Mouse (Mus musculus) activated CD4-positive, CD25-positive, alpha-beta regulatory T cell, adult 4 months (primary cell): ENCODE measurements at regions not wholly inside any gene's neighbourhood (a gene's known extent, or its start where the extent isn't known, plus 50 kb on each side); places are given as distances from the start of the nearest gene placed in this dataset.
"Not testable (repeated sequence)": the region's sequence is repeated elsewhere in the genome, so short reads cannot be mapped to it uniquely, and the experiment has no call there.

Experiments used
- ATAC-seq: one replicate; pipeline ENCODE4 v1.8.0; 2017

- ATAC-seq, result no peak
Observed at GRCm38 (mm10) chr3:58228189-58228588, 186.3 kb upstream of the Tsc22d2 start.

GRCm38 (mm10) chr3:58231746-58232145, 182.8 kb upstream of the Tsc22d2 start:
- ATAC-seq, result no peak

- no peak for ATAC-seq
Observed at GRCm38 (mm10) chr3:58233296-58233695, 181.2 kb upstream of the Tsc22d2 start.

- no peak for ATAC-seq
Observed at GRCm38 (mm10) chr3:58234846-58235630, 179.5 kb upstream of the Tsc22d2 start.

GRCm38 (mm10) chr3:58238111-58238510, 176.4 kb upstream of the Tsc22d2 start:
- ATAC-seq, result no peak

- no peak for ATAC-seq
Observed at GRCm38 (mm10) chr3:58240775-58241174, 173.7 kb upstream of the Tsc22d2 start.

GRCm38 (mm10) chr3:58245361-58245760, 169.2 kb upstream of the Tsc22d2 start:
- no peak for ATAC-seq

- ATAC-seq, result no peak
Observed at GRCm38 (mm10) chr3:58247989-58248388, 166.5 kb upstream of the Tsc22d2 start.

- no peak for ATAC-seq
Observed at GRCm38 (mm10) chr3:58253942-58254341, 160.6 kb upstream of the Tsc22d2 start.

GRCm38 (mm10) chr3:58267606-58268325, 146.7 kb upstream of the Tsc22d2 start:
- no peak for ATAC-seq

GRCm38 (mm10) chr3:58271441-58271840, 143.1 kb upstream of the Tsc22d2 start:
- ATAC-seq, result not testable (repeated sequence)

- ATAC-seq, result no peak
Observed at GRCm38 (mm10) chr3:58281291-58281690, 133.2 kb upstream of the Tsc22d2 start.

GRCm38 (mm10) chr3:58284371-58284770, 130.1 kb upstream of the Tsc22d2 start:
- ATAC-seq, result not testable (repeated sequence)

- no peak for ATAC-seq
Observed at GRCm38 (mm10) chr3:58295810-58296209, 118.7 kb upstream of the Tsc22d2 start.

- no peak for ATAC-seq
Observed at GRCm38 (mm10) chr3:58300213-58300612, 114.3 kb upstream of the Tsc22d2 start.

- no peak for ATAC-seq
Observed at GRCm38 (mm10) chr3:58300801-58301485, 113.6 kb upstream of the Tsc22d2 start.

GRCm38 (mm10) chr3:58302322-58302721, 112.2 kb upstream of the Tsc22d2 start:
- no peak for ATAC-seq

GRCm38 (mm10) chr3:58303746-58304145, 110.8 kb upstream of the Tsc22d2 start:
- ATAC-seq, result no peak

- ATAC-seq, result no peak
Observed at GRCm38 (mm10) chr3:58309601-58310000, 104.9 kb upstream of the Tsc22d2 start.

- ATAC-seq, result no peak
Observed at GRCm38 (mm10) chr3:58310390-58310789, 104.1 kb upstream of the Tsc22d2 start.

- no peak for ATAC-seq
Observed at GRCm38 (mm10) chr3:58311104-58311685, 103.3 kb upstream of the Tsc22d2 start.

GRCm38 (mm10) chr3:58312623-58313022, 101.9 kb upstream of the Tsc22d2 start:
- ATAC-seq, result no peak

GRCm38 (mm10) chr3:58315236-58315635, 99.3 kb upstream of the Tsc22d2 start:
- ATAC-seq, result no peak
